Mouse (Mus musculus): ENCODE measurements around the gene Ctsw.

GRCm38 (mm10) chr19:5425906-5426565 is 42.3 kb downstream of the Ctsw start:
- no peak for TF ChIP-seq CTCF (IDR thresholded peaks at IDR 0.05; ENCODE audit: low read depth)
- no peak for TF ChIP-seq EP300 (IDR thresholded peaks at IDR 0.05; ENCODE audit: low read depth)
